Mouse (Mus musculus): ENCODE measurements around the gene Mtm1. TPM values are rescaled to one million over a fixed set of nuclear protein-coding genes. Genes with fewer than 3 reads are reported as not detected.

Mtm1 gene
- 23.7 to 31.4 TPM (median 25.8 TPM) in 3 replicates for total RNA-seq (2017)

GRCm38 (mm10) chrX:71210467-71210866, at the start of gene Mtm1:
TSS of gene Mtm1 (plus strand) at chrX:71210767.
- ATAC-seq (replicated peaks; ENCODE audit: insufficient number of reproducible peaks, low FRiP score, low TSS enrichment, poor library complexity, severe bottlenecking), result no peak

GRCm38 (mm10) chrX:71181526-71181925, 29.0 kb upstream of the Mtm1 start:
- ATAC-seq (replicated peaks; ENCODE audit: insufficient number of reproducible peaks, low FRiP score, low TSS enrichment, poor library complexity, severe bottlenecking), result no peak

GRCm38 (mm10) chrX:71183671-71184070, 26.9 kb upstream of the Mtm1 start:
- ATAC-seq (replicated peaks; ENCODE audit: insufficient number of reproducible peaks, low FRiP score, low TSS enrichment, poor library complexity, severe bottlenecking), result no peak

GRCm38 (mm10) chrX:71186396-71186795, 24.2 kb upstream of the Mtm1 start:
- ATAC-seq (replicated peaks; ENCODE audit: insufficient number of reproducible peaks, low FRiP score, low TSS enrichment, poor library complexity, severe bottlenecking), result no peak

GRCm38 (mm10) chrX:71204776-71205175, 5.8 kb upstream of the Mtm1 start:
- no peak for ATAC-seq (replicated peaks; ENCODE audit: insufficient number of reproducible peaks, low FRiP score, low TSS enrichment, poor library complexity, severe bottlenecking)

GRCm38 (mm10) chrX:71205821-71206542, 4.6 kb upstream of the Mtm1 start:
- peak; percentile 50; the same call in 1 of the 2 replicates for ATAC-seq (replicated peaks; ENCODE audit: insufficient number of reproducible peaks, low FRiP score, low TSS enrichment, poor library complexity, severe bottlenecking)

GRCm38 (mm10) chrX:71206595-71206994, 4.0 kb upstream of the Mtm1 start:
- no peak for ATAC-seq (replicated peaks; ENCODE audit: insufficient number of reproducible peaks, low FRiP score, low TSS enrichment, poor library complexity, severe bottlenecking)

- ATAC-seq (replicated peaks; ENCODE audit: insufficient number of reproducible peaks, low FRiP score, low TSS enrichment, poor library complexity, severe bottlenecking), result no peak
These were observed 2.3 kb downstream of the Mtm1 start for GRCm38 (mm10) chrX:71212911-71213310.

- peak; percentile 99 for ATAC-seq (replicated peaks; ENCODE audit: insufficient number of reproducible peaks, low FRiP score, low TSS enrichment, poor library complexity, severe bottlenecking)
These were observed 4.0 kb downstream of the Mtm1 start for GRCm38 (mm10) chrX:71214441-71215112.

- peak; percentile 33 for ATAC-seq (replicated peaks; ENCODE audit: insufficient number of reproducible peaks, low FRiP score, low TSS enrichment, poor library complexity, severe bottlenecking)
These were observed 4.6 kb downstream of the Mtm1 start for GRCm38 (mm10) chrX:71215113-71215708.

GRCm38 (mm10) chrX:71216879-71217278, 6.3 kb downstream of the Mtm1 start:
- ATAC-seq (replicated peaks; ENCODE audit: insufficient number of reproducible peaks, low FRiP score, low TSS enrichment, poor library complexity, severe bottlenecking), result no peak

GRCm38 (mm10) chrX:71218853-71219252, 8.3 kb downstream of the Mtm1 start:
- no peak for ATAC-seq (replicated peaks; ENCODE audit: insufficient number of reproducible peaks, low FRiP score, low TSS enrichment, poor library complexity, severe bottlenecking)

- ATAC-seq (replicated peaks; ENCODE audit: insufficient number of reproducible peaks, low FRiP score, low TSS enrichment, poor library complexity, severe bottlenecking), result no peak
These were observed 10.3 kb downstream of the Mtm1 start for GRCm38 (mm10) chrX:71220896-71221295.

GRCm38 (mm10) chrX:71222648-71223408, 12.3 kb downstream of the Mtm1 start:
- no peak for ATAC-seq (replicated peaks; ENCODE audit: insufficient number of reproducible peaks, low FRiP score, low TSS enrichment, poor library complexity, severe bottlenecking)

GRCm38 (mm10) chrX:71226881-71227280, 16.3 kb downstream of the Mtm1 start:
- no peak for ATAC-seq (replicated peaks; ENCODE audit: insufficient number of reproducible peaks, low FRiP score, low TSS enrichment, poor library complexity, severe bottlenecking)

- ATAC-seq (replicated peaks; ENCODE audit: insufficient number of reproducible peaks, low FRiP score, low TSS enrichment, poor library complexity, severe bottlenecking), result no peak
These were observed 17.6 kb downstream of the Mtm1 start for GRCm38 (mm10) chrX:71228200-71228599.

GRCm38 (mm10) chrX:71230847-71231246, 20.3 kb downstream of the Mtm1 start:
- no peak for ATAC-seq (replicated peaks; ENCODE audit: insufficient number of reproducible peaks, low FRiP score, low TSS enrichment, poor library complexity, severe bottlenecking)

- ATAC-seq (replicated peaks; ENCODE audit: insufficient number of reproducible peaks, low FRiP score, low TSS enrichment, poor library complexity, severe bottlenecking), result no peak
These were observed 45.9 kb downstream of the Mtm1 start for GRCm38 (mm10) chrX:71256422-71256821.

GRCm38 (mm10) chrX:71260857-71261256, 50.3 kb downstream of the Mtm1 start:
- no peak for ATAC-seq (replicated peaks; ENCODE audit: insufficient number of reproducible peaks, low FRiP score, low TSS enrichment, poor library complexity, severe bottlenecking)

Data from monocyte, adult 5-6 weeks (primary cell).